Mouse (Mus musculus) megakaryocyte, adult 5-6 weeks (primary cell): Measurements from ENCODE around the gene Rad51b. TPM values are rescaled to one million over a fixed set of nuclear protein-coding genes. Genes with fewer than 3 reads are reported as not detected.

ENCODE experiments used
- ATAC-seq: 2 replicates; pipeline ENCODE4 v1.8.0; 2016; ENCODE audit warnings: mild to moderate bottlenecking, inconsistent platforms; ENCODE audit not compliant: poor library complexity, severe bottlenecking
- total RNA-seq, 2 experiments: library from RNA; stranded (forward) in 1 of 2; stranded (reverse) in 1 of 2; fragments of 153-499, 151-499 nt in 1 of 2; fragments of 221-1000, 200-1000 nt in 1 of 2; gene quantifications; 2 replicates each; pipeline versions ENCODE4 v1.2.3 to v1.2.4; 2015 to 2017

Rad51b gene
- total RNA-seq, 2 experiments from 2014 or later, result 3.2 to 7.1 TPM

GRCm38 (mm10) chr12:79679251-79679901 lies 382.3 kb downstream of the Rad51b start:
- no peak for ATAC-seq

GRCm38 (mm10) chr12:79679941-79680697 lies 383.0 kb downstream of the Rad51b start:
- no peak for ATAC-seq

- no peak for ATAC-seq
Measured at GRCm38 (mm10) chr12:79680698-79681072, 383.6 kb downstream of the Rad51b start.

- ATAC-seq, result no peak
Measured at GRCm38 (mm10) chr12:79681571-79681970, 384.5 kb downstream of the Rad51b start.

GRCm38 (mm10) chr12:79683350-79683749 lies 386.3 kb downstream of the Rad51b start:
- no peak for ATAC-seq

- ATAC-seq, result no peak
Measured at GRCm38 (mm10) chr12:79683759-79684158, 386.7 kb downstream of the Rad51b start.

GRCm38 (mm10) chr12:79684338-79684737 lies 387.3 kb downstream of the Rad51b start:
- no peak for ATAC-seq

- peak; percentile 94 for ATAC-seq
Measured at GRCm38 (mm10) chr12:79686594-79687325, 389.7 kb downstream of the Rad51b start.

- no peak for ATAC-seq
Measured at GRCm38 (mm10) chr12:79687683-79688386, 390.8 kb downstream of the Rad51b start.

- ATAC-seq, result no peak
Measured at GRCm38 (mm10) chr12:79689299-79689698, 392.2 kb downstream of the Rad51b start.

- ATAC-seq, result peak; percentile 67
Measured at GRCm38 (mm10) chr12:79691929-79692862, 395.1 kb downstream of the Rad51b start.

- no peak for ATAC-seq
Measured at GRCm38 (mm10) chr12:79695832-79696434, 398.9 kb downstream of the Rad51b start.

GRCm38 (mm10) chr12:79703555-79703954 lies 406.5 kb downstream of the Rad51b start:
- ATAC-seq, result no peak

- ATAC-seq, result no peak
Measured at GRCm38 (mm10) chr12:79705501-79706266, 408.6 kb downstream of the Rad51b start.

- no peak for ATAC-seq
Measured at GRCm38 (mm10) chr12:79707565-79708422, 410.7 kb downstream of the Rad51b start.

GRCm38 (mm10) chr12:79708423-79708733 lies 411.3 kb downstream of the Rad51b start:
- ATAC-seq, result no peak

- ATAC-seq, result no peak
Measured at GRCm38 (mm10) chr12:79713286-79713685, 416.2 kb downstream of the Rad51b start.

GRCm38 (mm10) chr12:79714484-79714883 lies 417.4 kb downstream of the Rad51b start:
- no peak for ATAC-seq
